Mouse (Mus musculus): ENCODE data around the gene CK137956. TPM values are rescaled to one million over a fixed set of nuclear protein-coding genes. Genes with fewer than 3 reads are reported as not detected.

The CK137956 gene
- polyA plus RNA-seq, 1 experiment, result not detected

DNA sequence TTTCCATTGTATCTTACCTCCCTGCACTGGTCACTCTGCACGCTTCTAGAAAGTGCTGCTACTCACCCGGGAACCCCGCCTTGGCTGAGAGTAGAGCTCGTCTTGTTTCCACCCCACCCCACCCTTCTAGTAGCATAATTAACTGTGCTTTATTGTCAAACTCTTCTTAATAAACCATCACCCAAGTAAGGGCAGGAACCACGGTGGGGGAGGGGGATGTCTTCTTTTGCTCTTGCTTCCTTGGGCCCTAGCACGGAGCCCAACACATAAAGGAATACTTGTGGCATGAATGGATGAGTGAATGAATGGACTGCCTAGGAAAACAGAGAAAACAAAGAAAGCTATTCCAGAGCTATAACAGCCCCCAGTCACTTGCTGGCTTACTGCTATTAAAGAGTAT is 10.4 kb upstream of the CK137956 start:
- TF ChIP-seq POLR2A (IDR thresholded peaks at IDR 0.05; ENCODE audit: control insufficient read depth, extremely low read depth, insufficient read depth, low read length, poor library complexity) (no peak), CTCF (IDR thresholded peaks at IDR 0.05; ENCODE audit: borderline replicate concordance, control insufficient read depth, extremely low read depth, insufficient read depth, low read length, poor library complexity) (no peak)
- Histone ChIP-seq H3K4me1 (replicated peaks; ENCODE audit: control insufficient read depth, insufficient read depth, low read length) (no peaks in the 10 kb centered on the region), H3K27ac (ENCODE audit: control insufficient read depth, insufficient read depth, low read length) (no peak overlapping the region), H3K27me3 (ENCODE audit: control insufficient read depth, insufficient read depth, low read length) (no peaks in the 10 kb centered on the region), H3K4me3 (ENCODE audit: control insufficient read depth, insufficient read depth, low read length) (no peak overlapping the region), H3K36me3 (ENCODE audit: control insufficient read depth, insufficient read depth, low read length) (no peaks in the 10 kb centered on the region)
- 91% methylated on average over 6 of the region's 6 CpGs for WGBS
- DNase-seq, result no peak

DNA sequence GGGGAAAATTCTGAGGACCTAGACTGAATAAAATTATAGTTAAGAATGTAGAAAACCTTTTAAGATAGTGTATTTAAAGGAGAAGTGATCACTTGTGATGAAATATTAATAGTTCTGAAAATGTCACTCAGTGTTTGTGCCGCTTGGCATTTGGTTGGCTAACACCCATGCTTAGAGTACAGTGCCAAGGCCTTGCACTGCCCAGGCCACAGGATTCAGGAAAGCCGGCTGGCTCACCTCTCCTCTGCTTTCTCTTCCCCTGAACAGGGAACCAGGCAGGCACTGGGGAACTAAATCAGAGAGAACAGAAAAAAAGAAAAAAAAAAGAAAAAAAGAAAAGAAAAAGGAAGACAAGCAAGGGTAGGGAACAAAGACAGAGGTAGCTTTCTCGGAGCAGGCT is 2.2 kb upstream of the CK137956 start:
- no peaks in the 10 kb centered on the region for H3K36me3 ChIP-seq (ENCODE audit: control insufficient read depth, insufficient read depth, low read length)
- no peak for TF ChIP-seq POLR2A (IDR thresholded peaks at IDR 0.05; ENCODE audit: control insufficient read depth, extremely low read depth, insufficient read depth, low read length, poor library complexity)
- no peak for TF ChIP-seq CTCF (IDR thresholded peaks at IDR 0.05; ENCODE audit: borderline replicate concordance, control insufficient read depth, extremely low read depth, insufficient read depth, low read length, poor library complexity)

DNA sequence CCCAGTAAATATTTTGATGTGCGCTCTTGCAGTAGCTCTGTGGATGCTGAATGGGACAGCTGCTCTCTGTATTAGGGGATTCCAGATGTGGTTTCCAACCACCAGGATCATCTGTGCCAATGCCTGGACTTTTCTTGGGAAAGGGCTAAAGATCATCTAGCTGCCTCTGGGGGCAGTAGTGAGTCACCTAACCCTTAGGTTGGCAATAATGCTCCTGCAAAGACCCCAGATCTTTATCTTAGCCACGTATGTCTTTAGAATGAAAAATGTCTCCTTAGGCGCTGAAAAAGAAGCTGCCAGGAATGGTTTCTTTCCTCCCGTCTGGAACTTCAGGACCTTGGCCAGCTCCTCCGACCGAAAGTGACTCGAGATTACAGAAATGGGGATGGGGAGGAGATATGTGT is 731 bp downstream of the CK137956 start:
- TF ChIP-seq POLR2A (IDR thresholded peaks at IDR 0.05; ENCODE audit: control insufficient read depth, extremely low read depth, insufficient read depth, low read length, poor library complexity) (no peak), CTCF (IDR thresholded peaks at IDR 0.05; ENCODE audit: borderline replicate concordance, control insufficient read depth, extremely low read depth, insufficient read depth, low read length, poor library complexity) (no peak)
- Histone ChIP-seq H3K4me1 (replicated peaks; ENCODE audit: control insufficient read depth, insufficient read depth, low read length) (no peaks in the 10 kb centered on the region), H3K27ac (ENCODE audit: control insufficient read depth, insufficient read depth, low read length) (no peak overlapping the region), H3K36me3 (ENCODE audit: control insufficient read depth, insufficient read depth, low read length) (no peaks in the 10 kb centered on the region), H3K4me3 (ENCODE audit: control insufficient read depth, insufficient read depth, low read length) (no peak overlapping the region), H3K27me3 (ENCODE audit: control insufficient read depth, insufficient read depth, low read length) (no peaks in the 10 kb centered on the region)
- WGBS, result 16% methylated on average over 7 of the region's 7 CpGs
- DNase-seq, result no peak

More for the DNA sequence above, 2.2 kb upstream of the CK137956 start:
- no peak overlapping the region for H3K27ac ChIP-seq (ENCODE audit: control insufficient read depth, insufficient read depth, low read length)
- no peaks in the 10 kb centered on the region for H3K27me3 ChIP-seq (ENCODE audit: control insufficient read depth, insufficient read depth, low read length)
- no peak for DNase-seq
- 83% methylated on average over 3 of the region's 3 CpGs for WGBS
- H3K4me1 ChIP-seq (replicated peaks; ENCODE audit: control insufficient read depth, insufficient read depth, low read length), result no peaks in the 10 kb centered on the region
- H3K4me3 ChIP-seq (ENCODE audit: control insufficient read depth, insufficient read depth, low read length), result no peak overlapping the region

DNA sequence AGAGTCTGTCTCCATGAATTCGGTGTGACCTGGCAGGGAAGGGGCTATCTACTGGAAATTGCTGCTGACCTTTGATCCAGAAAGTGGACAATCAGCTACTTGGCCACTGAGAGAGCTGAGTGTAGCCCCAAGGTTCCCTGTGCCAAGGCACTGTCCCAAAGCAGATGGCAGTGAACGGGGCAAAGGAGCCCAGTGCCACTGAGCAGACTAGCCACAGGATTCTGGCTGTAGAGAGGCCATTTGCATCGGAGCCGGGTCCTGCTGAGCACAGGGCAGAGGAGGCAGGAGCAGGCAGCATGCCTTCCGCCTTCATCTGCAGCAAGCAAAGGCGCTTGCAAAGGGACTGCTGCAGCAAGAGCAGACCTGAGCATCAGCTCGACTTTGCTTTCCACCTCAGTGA is 1.6 kb downstream of the CK137956 start:
- Histone ChIP-seq H3K27me3 (ENCODE audit: control insufficient read depth, insufficient read depth, low read length) (no peaks in the 10 kb centered on the region), H3K36me3 (ENCODE audit: control insufficient read depth, insufficient read depth, low read length) (no peaks in the 10 kb centered on the region), H3K4me3 (ENCODE audit: control insufficient read depth, insufficient read depth, low read length) (no peak overlapping the region), H3K27ac (ENCODE audit: control insufficient read depth, insufficient read depth, low read length) (no peak overlapping the region), H3K4me1 (replicated peaks; ENCODE audit: control insufficient read depth, insufficient read depth, low read length) (no peaks in the 10 kb centered on the region)
- no peak for TF ChIP-seq POLR2A (IDR thresholded peaks at IDR 0.05; ENCODE audit: control insufficient read depth, extremely low read depth, insufficient read depth, low read length, poor library complexity)
- TF ChIP-seq CTCF (IDR thresholded peaks at IDR 0.05; ENCODE audit: borderline replicate concordance, control insufficient read depth, extremely low read depth, insufficient read depth, low read length, poor library complexity), result no peak
- DNase-seq, result no peak
- whole genome bisulfite sequencing, result 15% methylated on average over 7 of the region's 7 CpGs

DNA sequence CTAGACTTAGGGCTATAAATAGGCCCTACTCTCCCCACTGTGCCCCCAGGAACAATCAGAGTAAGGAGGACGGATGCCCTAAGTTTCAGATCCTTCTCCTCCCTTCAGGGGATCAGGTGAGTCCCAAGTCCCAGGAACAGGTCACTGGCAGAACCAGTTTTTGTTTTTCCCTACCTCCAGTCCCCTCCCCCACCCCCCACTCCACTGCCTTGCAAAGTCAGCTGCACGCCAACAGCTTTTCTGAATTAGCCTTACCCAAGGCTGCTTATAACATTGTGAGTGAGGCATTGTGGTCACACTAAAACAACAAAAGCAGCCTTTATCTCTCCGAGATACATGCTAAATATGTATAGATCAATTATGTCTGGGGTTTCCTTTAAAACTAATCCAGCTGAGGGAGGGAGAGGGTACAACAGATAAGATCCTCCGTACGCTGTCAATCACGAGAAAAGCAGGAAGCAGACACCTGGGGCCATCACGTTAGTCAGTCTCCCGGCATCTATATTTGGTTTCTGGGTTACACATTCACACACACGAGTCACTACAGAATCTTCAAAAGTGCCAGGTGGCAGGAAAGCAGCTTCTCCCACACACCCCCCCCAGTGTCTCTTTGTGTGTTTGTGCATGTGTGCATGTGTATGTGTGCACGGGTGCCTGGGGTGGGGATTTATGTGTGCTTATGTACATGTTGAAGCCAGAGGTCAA is 17.6 kb downstream of the CK137956 start:
- no peak for TF ChIP-seq POLR2A (IDR thresholded peaks at IDR 0.05; ENCODE audit: control insufficient read depth, extremely low read depth, insufficient read depth, low read length, poor library complexity)
- no peak for TF ChIP-seq CTCF (IDR thresholded peaks at IDR 0.05; ENCODE audit: borderline replicate concordance, control insufficient read depth, extremely low read depth, insufficient read depth, low read length, poor library complexity)
- Histone ChIP-seq H3K27me3 (ENCODE audit: control insufficient read depth, insufficient read depth, low read length) (no peaks in the 10 kb centered on the region; the same call in 1 of the 2 replicates), H3K27ac (ENCODE audit: control insufficient read depth, insufficient read depth, low read length) (no peak overlapping the region), H3K36me3 (ENCODE audit: control insufficient read depth, insufficient read depth, low read length) (no peaks in the 10 kb centered on the region), H3K4me1 (replicated peaks; ENCODE audit: control insufficient read depth, insufficient read depth, low read length) (no peaks in the 10 kb centered on the region), H3K4me3 (ENCODE audit: control insufficient read depth, insufficient read depth, low read length) (no peak overlapping the region)
- DNase-seq, result no peak
- WGBS, result 63% methylated on average over 10 of the region's 10 CpGs

DNA sequence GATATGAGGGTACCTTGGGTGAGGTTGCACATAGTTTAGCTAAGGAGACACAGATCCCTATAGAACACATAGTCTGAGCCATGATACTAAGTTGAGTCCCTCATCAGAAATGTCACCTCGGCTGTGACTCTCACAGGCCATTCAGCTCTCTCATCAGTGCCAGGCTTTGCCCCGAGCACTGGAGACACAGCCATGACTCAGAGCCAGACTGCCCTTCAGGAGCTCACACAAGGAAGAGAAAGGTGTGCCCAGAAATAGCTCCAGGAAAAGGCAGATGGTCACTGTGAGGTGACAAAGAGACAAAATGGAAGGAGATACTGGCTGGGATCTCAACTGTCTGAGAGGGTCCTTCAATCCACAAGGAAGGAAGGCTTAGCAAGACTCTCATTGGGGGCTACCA is 23.1 kb downstream of the CK137956 start:
- no peaks in the 10 kb centered on the region for H3K36me3 ChIP-seq (ENCODE audit: control insufficient read depth, insufficient read depth, low read length)
- TF ChIP-seq POLR2A (IDR thresholded peaks at IDR 0.05; ENCODE audit: control insufficient read depth, extremely low read depth, insufficient read depth, low read length, poor library complexity) (no peak), CTCF (IDR thresholded peaks at IDR 0.05; ENCODE audit: borderline replicate concordance, control insufficient read depth, extremely low read depth, insufficient read depth, low read length, poor library complexity) (no peak)
- DNase-seq, result no peak
- no peak overlapping the region for H3K4me3 ChIP-seq (ENCODE audit: control insufficient read depth, insufficient read depth, low read length)
- H3K4me1 ChIP-seq (replicated peaks; ENCODE audit: control insufficient read depth, insufficient read depth, low read length), result no peaks in the 10 kb centered on the region
- H3K27me3 ChIP-seq (ENCODE audit: control insufficient read depth, insufficient read depth, low read length), result no peaks in the 10 kb centered on the region
- H3K27ac ChIP-seq (ENCODE audit: control insufficient read depth, insufficient read depth, low read length), result no peak overlapping the region
- WGBS, result 75% methylated on average over 2 of the region's 2 CpGs

DNA sequence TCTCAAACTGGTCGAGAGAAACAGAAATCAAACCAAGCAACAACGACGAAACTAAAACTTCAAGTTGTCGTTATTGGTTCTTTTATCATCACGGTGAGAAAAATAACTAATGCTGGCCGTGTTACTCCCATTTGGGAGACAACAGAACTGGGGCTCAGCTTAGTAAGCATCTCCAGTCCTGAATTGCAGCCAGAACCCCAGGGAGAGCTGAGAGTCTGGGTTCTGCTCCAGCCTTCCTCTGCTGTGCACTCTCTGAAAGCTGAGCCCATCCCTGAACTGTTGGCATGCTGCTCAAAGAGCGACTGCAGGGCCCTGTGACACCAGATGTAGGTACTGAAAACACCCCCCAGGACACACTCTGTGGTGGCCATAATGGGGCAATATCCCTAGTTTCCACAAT is 33.3 kb downstream of the CK137956 start:
- Histone ChIP-seq H3K36me3 (ENCODE audit: control insufficient read depth, insufficient read depth, low read length) (no peaks in the 10 kb centered on the region), H3K27ac (ENCODE audit: control insufficient read depth, insufficient read depth, low read length) (no peak overlapping the region), H3K4me1 (replicated peaks; ENCODE audit: control insufficient read depth, insufficient read depth, low read length) (no peaks in the 10 kb centered on the region), H3K4me3 (ENCODE audit: control insufficient read depth, insufficient read depth, low read length) (no peak overlapping the region), H3K27me3 (ENCODE audit: control insufficient read depth, insufficient read depth, low read length) (no peaks in the 10 kb centered on the region)
- no peak for TF ChIP-seq POLR2A (IDR thresholded peaks at IDR 0.05; ENCODE audit: control insufficient read depth, extremely low read depth, insufficient read depth, low read length, poor library complexity)
- TF ChIP-seq CTCF (IDR thresholded peaks at IDR 0.05; ENCODE audit: borderline replicate concordance, control insufficient read depth, extremely low read depth, insufficient read depth, low read length, poor library complexity), result no peak
- no peak for DNase-seq
- WGBS, result 87% methylated on average over 7 of the region's 7 CpGs
